Mouse (Mus musculus) megakaryocyte, embryonic 14.5 days (primary cell): ENCODE results near the gene Lbx1.

Experiments
- FLI1 ChIP-seq: IDR thresholded peaks from 2 replicates; pipeline ENCODE4 v1.6.1; 2012; ENCODE audit warnings: low read length, inconsistent platforms, mixed read lengths
- GATA1 ChIP-seq: IDR thresholded peaks from 3 replicates; pipeline ENCODE4 v1.6.1; 2012; ENCODE audit warnings: mixed read lengths, low read length, inconsistent platforms, borderline replicate concordance

DNA sequence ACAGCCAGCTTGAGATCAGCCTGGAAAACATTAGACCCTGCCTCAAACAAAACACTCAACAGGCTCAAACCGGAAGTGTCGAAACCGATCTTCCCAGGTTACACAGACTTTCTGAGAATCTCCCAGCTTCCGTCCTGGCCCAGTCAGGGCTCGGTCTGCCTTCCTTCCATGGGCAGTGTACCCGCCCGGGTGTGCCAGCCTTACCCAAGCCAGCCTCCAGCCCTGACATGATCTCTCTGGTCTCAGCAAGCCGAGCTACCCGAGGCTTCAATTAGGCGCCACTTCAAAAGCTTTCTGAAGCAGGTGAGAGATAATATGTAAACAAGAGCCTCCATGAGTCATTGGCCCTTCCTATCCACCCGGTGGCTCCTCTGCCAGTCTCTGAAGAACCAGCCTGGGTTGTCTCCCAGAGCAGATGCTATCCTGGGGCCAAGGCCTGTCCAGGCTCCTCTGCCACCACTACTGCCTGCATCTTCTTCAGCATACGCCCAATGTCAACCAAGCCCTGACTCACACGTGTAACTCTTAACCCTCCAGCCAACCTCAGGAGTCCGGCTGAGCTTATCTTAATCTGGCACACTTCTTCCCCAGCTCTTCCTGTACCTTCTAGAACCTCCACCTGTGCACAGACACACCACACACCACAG, 25.7 kb downstream of the Lbx1 start:
- TF ChIP-seq FLI1 = no peak
- no peak for TF ChIP-seq GATA1
